Mouse (Mus musculus): ENCODE results near the gene Tbc1d22a. TPM values are rescaled to one million over a fixed set of nuclear protein-coding genes. Genes with fewer than 3 reads are reported as not detected.

Gene Tbc1d22a
- total and polyA plus RNA-seq, 2 experiments from 2014 or later, result 13.9 to 19.8 TPM

DNA sequence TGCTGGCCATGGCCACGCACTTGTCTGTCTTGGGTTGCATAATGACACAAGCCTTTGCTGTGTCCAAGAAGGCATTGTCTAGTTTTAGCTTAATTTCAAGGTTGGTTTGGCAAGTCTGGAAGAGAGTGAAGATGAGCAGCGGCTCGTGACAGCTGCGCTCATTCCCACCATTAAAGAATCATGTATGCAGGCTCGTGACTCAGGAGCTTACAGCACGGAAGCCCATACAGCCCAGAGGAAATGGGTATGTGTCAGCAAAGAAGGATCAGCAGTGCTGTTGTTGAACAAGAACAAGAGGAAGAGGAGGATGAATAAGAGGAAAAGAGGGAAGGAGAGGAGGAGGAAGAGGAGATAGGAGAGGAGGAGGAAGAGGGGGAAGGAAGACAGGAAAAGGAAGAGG lies 78.0 kb downstream of the Tbc1d22a start:
- Histone ChIP-seq H3K4me1 (ENCODE audit: insufficient read depth, low read length) (no peaks in the 10 kb centered on the region), H3K27ac (ENCODE audit: low read depth, low read length) (no peak overlapping the region), H3K9ac (replicated peaks; ENCODE audit: low read length, poor library complexity, severe bottlenecking) (no peak overlapping the region), H3K27me3 (ENCODE audit: insufficient read depth, low read length) (no peaks in the 10 kb centered on the region), H3K4me3 (ENCODE audit: low read depth, low read length) (no peak overlapping the region), H3K4me2 (ENCODE audit: low read depth, low read length, poor library complexity, severe bottlenecking) (no peak overlapping the region), H3K36me3 (ENCODE audit: insufficient read depth, low read length) (no peaks in the 10 kb centered on the region), H3K9me3 (ENCODE audit: low read length) (no peaks in the 10 kb centered on the region)
- DNase-seq (ENCODE audit: low spot score) (no peak), ATAC-seq (ENCODE audit: low FRiP score) (no peak)
- TF ChIP-seq CTCF (IDR thresholded peaks at IDR 0.05), result no peak
- 72% methylated on average over 6 of the region's 6 CpGs for WGBS

DNA sequence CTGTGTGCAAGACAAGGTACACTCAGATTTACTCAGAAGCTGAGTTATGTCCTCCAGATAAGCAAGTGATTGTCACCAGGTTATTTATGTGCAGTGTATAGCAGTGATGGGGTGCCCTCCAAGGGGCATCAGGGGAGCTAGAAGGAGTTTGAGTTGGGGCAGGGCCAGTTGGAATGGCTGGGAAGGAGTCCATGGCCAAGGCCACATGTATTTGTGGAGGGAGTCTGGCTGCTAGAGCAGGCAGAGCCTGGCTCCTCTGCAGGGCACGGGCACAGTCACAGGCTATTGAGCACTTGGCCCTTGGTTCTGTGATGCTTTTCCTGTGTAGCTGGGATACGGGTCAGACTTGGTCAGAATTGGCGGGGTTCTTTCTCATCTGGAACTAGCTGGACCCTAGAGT lies 80.2 kb downstream of the Tbc1d22a start:
- 88% methylated on average over 3 of the region's 3 CpGs for WGBS
- H3K4me3 ChIP-seq (ENCODE audit: low read depth, low read length), result no peak overlapping the region
- no peak for DNase-seq (ENCODE audit: low spot score)
- H3K4me2 ChIP-seq (ENCODE audit: low read depth, low read length, poor library complexity, severe bottlenecking), result no peak overlapping the region
- TF ChIP-seq CTCF (IDR thresholded peaks at IDR 0.05), result no peak
- H3K4me1 ChIP-seq (ENCODE audit: insufficient read depth, low read length), result no peaks in the 10 kb centered on the region
- H3K9me3 ChIP-seq (ENCODE audit: low read length), result no peaks in the 10 kb centered on the region
- H3K27ac ChIP-seq (ENCODE audit: low read depth, low read length), result no peak overlapping the region
- no peaks in the 10 kb centered on the region for H3K27me3 ChIP-seq (ENCODE audit: insufficient read depth, low read length)
- H3K9ac ChIP-seq (replicated peaks; ENCODE audit: low read length, poor library complexity, severe bottlenecking), result no peak overlapping the region
- no peaks in the 10 kb centered on the region for H3K36me3 ChIP-seq (ENCODE audit: insufficient read depth, low read length)
- no peak for ATAC-seq (ENCODE audit: low FRiP score)

DNA sequence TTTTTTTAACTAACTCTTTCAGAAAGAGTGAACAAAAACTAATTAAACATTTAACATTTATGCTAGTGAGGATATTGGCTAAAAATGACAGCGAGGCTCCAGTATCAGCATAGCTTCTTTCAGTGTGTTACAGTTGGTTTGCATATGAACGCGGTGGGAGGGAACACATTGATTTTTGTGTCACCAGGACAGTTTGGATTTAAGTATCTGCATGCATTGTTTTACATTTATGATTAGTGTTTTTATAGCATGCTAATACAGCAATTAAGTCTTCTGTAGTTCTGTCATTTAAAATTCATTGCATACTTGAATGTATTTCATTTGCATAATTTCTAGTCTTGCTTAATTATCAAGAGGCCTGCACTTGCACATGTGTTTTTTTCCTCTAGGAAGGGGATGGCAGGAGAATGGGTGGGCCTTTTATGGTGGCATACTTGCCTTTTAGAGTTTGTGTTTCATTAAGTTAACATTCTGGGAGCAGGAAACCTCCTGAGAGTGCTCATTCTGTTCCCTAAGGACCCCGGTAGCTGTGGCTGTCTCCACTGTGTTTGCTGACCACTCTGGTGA lies 81.5 kb downstream of the Tbc1d22a start:
- no peak for TF ChIP-seq CTCF (IDR thresholded peaks at IDR 0.05)
- Histone ChIP-seq H3K36me3 (ENCODE audit: insufficient read depth, low read length) (no peaks in the 10 kb centered on the region), H3K27ac (ENCODE audit: low read depth, low read length) (no peak overlapping the region), H3K4me1 (ENCODE audit: insufficient read depth, low read length) (no peaks in the 10 kb centered on the region), H3K9me3 (ENCODE audit: low read length) (no peaks in the 10 kb centered on the region), H3K9ac (replicated peaks; ENCODE audit: low read length, poor library complexity, severe bottlenecking) (no peak overlapping the region), H3K4me2 (ENCODE audit: low read depth, low read length, poor library complexity, severe bottlenecking) (no peak overlapping the region), H3K27me3 (ENCODE audit: insufficient read depth, low read length) (no peaks in the 10 kb centered on the region), H3K4me3 (ENCODE audit: low read depth, low read length) (no peak overlapping the region)
- WGBS, result 59% methylated on average over 4 of the region's 4 CpGs
- no peak for DNase-seq (ENCODE audit: low spot score)
- no peak for ATAC-seq (ENCODE audit: low FRiP score)

DNA sequence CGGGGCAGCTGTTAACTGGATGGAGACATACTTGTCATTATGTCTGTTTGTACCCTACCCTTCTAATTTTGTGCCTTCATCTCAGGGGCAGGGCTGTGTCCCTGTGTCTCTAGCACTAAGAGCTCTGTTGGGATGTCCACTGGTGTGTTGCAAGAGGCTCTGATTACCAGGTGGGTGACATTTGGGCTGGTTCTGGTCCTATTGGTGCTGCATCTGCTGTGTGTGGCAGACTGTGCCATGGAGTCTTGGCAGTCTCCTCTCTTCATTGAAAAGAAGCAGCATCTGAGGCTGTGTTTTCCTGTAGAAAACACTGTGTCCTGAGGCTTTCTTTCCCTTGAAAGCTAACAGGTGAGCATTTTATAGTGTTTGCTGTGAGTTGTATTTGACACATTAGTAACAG lies 83.0 kb downstream of the Tbc1d22a start:
- Histone ChIP-seq H3K9me3 (ENCODE audit: low read length) (no peaks in the 10 kb centered on the region), H3K4me2 (ENCODE audit: low read depth, low read length, poor library complexity, severe bottlenecking) (no peak overlapping the region), H3K4me3 (ENCODE audit: low read depth, low read length) (no peak overlapping the region), H3K36me3 (ENCODE audit: insufficient read depth, low read length) (0 out of 2 replicates have a peak, but pooled peaks cover 3% of the 10 kb centered on the region), H3K27ac (ENCODE audit: low read depth, low read length) (no peak overlapping the region), H3K4me1 (ENCODE audit: insufficient read depth, low read length) (no peaks in the 10 kb centered on the region), H3K27me3 (ENCODE audit: insufficient read depth, low read length) (no peaks in the 10 kb centered on the region), H3K9ac (replicated peaks; ENCODE audit: low read length, poor library complexity, severe bottlenecking) (no peak overlapping the region)
- no peak for ATAC-seq (ENCODE audit: low FRiP score)
- 97% methylated on average over 1 of the region's 1 CpGs for WGBS
- TF ChIP-seq CTCF (IDR thresholded peaks at IDR 0.05), result no peak
- no peak for DNase-seq (ENCODE audit: low spot score)

GRCm38 (mm10) chr15:86303876-86304275 lies 89.6 kb downstream of the Tbc1d22a start:
- H3K4me2 ChIP-seq (ENCODE audit: low read depth, low read length, poor library complexity, severe bottlenecking), result no peak overlapping the region
- H3K9me3 ChIP-seq (ENCODE audit: low read length), result no peaks in the 10 kb centered on the region
- 0 out of 2 replicates have a peak, but pooled peaks cover 3% of the 10 kb centered on the region for H3K36me3 ChIP-seq (ENCODE audit: insufficient read depth, low read length)
- H3K4me1 ChIP-seq (ENCODE audit: insufficient read depth, low read length), result no peaks in the 10 kb centered on the region
- DNase-seq (ENCODE audit: low spot score), result peak; percentile 42
- no peak overlapping the region for H3K9ac ChIP-seq (replicated peaks; ENCODE audit: low read length, poor library complexity, severe bottlenecking)
- no peak for TF ChIP-seq CTCF (IDR thresholded peaks at IDR 0.05)
- H3K27me3 ChIP-seq (ENCODE audit: insufficient read depth, low read length), result no peaks in the 10 kb centered on the region
- no peak overlapping the region for H3K27ac ChIP-seq (ENCODE audit: low read depth, low read length)
- no peak overlapping the region for H3K4me3 ChIP-seq (ENCODE audit: low read depth, low read length)
- WGBS, result 90% methylated on average over 1 of the region's 1 CpGs
- ATAC-seq (ENCODE audit: low FRiP score), result no peak

DNA sequence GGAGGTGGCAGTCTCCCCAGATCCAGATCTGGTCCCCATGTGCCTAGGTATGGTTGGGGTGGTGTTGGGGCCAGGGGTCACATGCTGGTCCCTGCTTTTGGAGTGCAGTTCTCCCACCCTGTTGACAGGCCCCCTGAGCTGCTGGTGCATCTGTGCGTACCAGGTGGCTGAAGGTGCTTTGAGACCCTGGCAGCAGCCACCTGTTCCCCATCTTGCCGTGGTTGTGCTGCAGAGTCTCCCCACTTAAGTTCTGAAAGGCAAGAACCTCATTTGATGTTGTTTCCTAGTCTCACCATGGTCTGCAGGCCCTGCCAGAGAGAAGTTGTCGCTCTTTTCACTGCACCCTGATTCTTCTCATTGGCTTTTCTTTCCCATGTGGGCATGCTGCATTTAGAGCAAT lies 90.6 kb downstream of the Tbc1d22a start:
- Histone ChIP-seq H3K9ac (replicated peaks; ENCODE audit: low read length, poor library complexity, severe bottlenecking) (no peak overlapping the region), H3K36me3 (ENCODE audit: insufficient read depth, low read length) (0 out of 2 replicates have a peak, but pooled peaks cover 3% of the 10 kb centered on the region), H3K27me3 (ENCODE audit: insufficient read depth, low read length) (no peaks in the 10 kb centered on the region), H3K27ac (ENCODE audit: low read depth, low read length) (no peak overlapping the region), H3K4me3 (ENCODE audit: low read depth, low read length) (no peak overlapping the region), H3K4me2 (ENCODE audit: low read depth, low read length, poor library complexity, severe bottlenecking) (no peak overlapping the region), H3K9me3 (ENCODE audit: low read length) (no peaks in the 10 kb centered on the region), H3K4me1 (ENCODE audit: insufficient read depth, low read length) (no peaks in the 10 kb centered on the region)
- WGBS, result 74% methylated on average over 3 of the region's 3 CpGs
- no peak for ATAC-seq (ENCODE audit: low FRiP score)
- DNase-seq (ENCODE audit: low spot score), result no peak
- no peak for TF ChIP-seq CTCF (IDR thresholded peaks at IDR 0.05)
